Mouse (Mus musculus): Measurements from ENCODE around the gene Hoxa4. TPM values are rescaled to one million over a fixed set of nuclear protein-coding genes. Genes with fewer than 3 reads are reported as not detected.

Hoxa4 gene
- polyA plus RNA-seq, 1 experiment from 2014 or later: not detected

DNA sequence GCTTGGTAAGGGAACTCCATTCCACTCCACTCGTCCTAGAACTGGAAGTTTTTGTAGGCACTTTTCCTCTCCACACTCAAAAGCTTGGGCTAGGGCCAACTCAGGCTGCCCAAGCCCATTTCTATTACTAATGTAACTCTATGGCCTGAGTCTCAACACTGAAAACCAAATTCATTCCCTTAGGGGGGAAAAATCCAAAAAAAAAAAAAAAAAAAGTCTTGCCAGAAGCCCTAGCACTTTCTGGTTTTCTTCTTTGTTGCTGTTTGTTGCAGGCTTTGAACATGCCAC is 29.5 kb downstream of the Hoxa4 start:
- Histone ChIP-seq H3K27ac (replicated peaks) (no peak overlapping the region), H3K4me3 (no peak overlapping the region), H3K4me2 (replicated peaks) (no peak overlapping the region), H3K9ac (replicated peaks) (no peak overlapping the region), H3K27me3 (peaks cover 95% of the 10 kb centered on the region), H3K9me3 (no peaks in the 10 kb centered on the region), H3K36me3 (no peaks in the 10 kb centered on the region), H3K4me1 (peaks cover 14% of the 10 kb centered on the region)
- 7% methylated on average over 1 of the region's 1 CpGs for WGBS
- no peak for ATAC-seq (replicated peaks)

GRCm38 (mm10) chr6:52161336-52162092 is 30.0 kb downstream of the Hoxa4 start:
- Histone ChIP-seq H3K4me1 (peaks cover 14% of the 10 kb centered on the region), H3K4me2 (replicated peaks) (no peak overlapping the region), H3K36me3 (no peaks in the 10 kb centered on the region), H3K9me3 (no peaks in the 10 kb centered on the region), H3K27me3 (peaks cover 95% of the 10 kb centered on the region), H3K9ac (replicated peaks) (no peak overlapping the region), H3K27ac (replicated peaks) (no peak overlapping the region), H3K4me3 (no peak overlapping the region)
- 1% methylated on average over 8 of the region's 8 CpGs for WGBS
- ATAC-seq (replicated peaks): no peak

DNA sequence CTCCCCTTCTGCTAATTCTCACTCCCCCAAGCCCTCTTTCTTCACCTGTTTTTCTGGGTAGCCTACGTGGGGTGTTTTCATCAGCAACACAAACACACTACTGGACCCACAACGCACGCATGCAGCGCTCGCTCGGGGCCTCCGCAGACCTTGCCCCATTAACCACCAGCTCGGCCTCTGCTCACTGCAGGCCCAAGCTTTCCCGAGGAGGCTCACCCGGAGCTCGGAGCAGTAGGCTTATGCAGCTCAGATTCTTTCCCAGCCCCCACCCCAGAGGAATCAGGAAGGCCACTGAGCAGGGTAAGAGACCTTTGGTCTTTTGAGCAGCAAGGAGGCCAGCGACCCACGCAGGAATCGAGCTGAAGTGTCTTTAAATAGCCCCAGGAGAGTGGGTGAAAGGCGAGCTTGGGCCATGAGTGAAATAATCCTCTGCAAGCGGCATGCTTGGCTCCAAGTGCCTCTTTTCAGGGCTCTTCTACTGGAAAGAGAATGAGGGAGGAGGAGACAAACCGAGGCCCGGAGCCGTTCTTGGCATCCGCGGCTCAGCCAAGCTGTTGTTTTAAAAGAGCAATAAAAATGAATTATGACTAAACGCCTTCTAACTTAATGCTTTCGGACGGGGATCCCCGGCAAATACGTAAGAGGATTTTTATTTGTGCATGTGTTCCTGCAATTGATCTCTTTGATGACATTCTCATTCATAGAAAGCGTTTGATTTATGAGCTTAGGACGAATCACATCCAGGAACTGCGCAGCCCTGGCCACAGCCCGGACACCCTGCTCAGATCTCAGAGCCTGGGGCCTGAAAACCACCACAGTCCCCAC is 30.8 kb downstream of the Hoxa4 start:
- Histone ChIP-seq H3K4me1 (peaks cover 14% of the 10 kb centered on the region), H3K27me3 (peaks cover 95% of the 10 kb centered on the region), H3K4me3 (no peak overlapping the region), H3K9me3 (no peaks in the 10 kb centered on the region), H3K27ac (replicated peaks) (no peak overlapping the region), H3K36me3 (no peaks in the 10 kb centered on the region), H3K9ac (replicated peaks) (no peak overlapping the region), H3K4me2 (replicated peaks) (no peak overlapping the region)
- ATAC-seq (replicated peaks): no peak
- WGBS: 1% methylated on average over 30 of the region's 30 CpGs

GRCm38 (mm10) chr6:52159979-52160378 is 31.6 kb downstream of the Hoxa4 start:
- no peak overlapping the region for H3K9ac ChIP-seq (replicated peaks)
- ATAC-seq (replicated peaks): no peak
- no peak overlapping the region for H3K27ac ChIP-seq (replicated peaks)
- 4% methylated on average over 8 of the region's 9 CpGs for WGBS
- H3K36me3 ChIP-seq: no peaks in the 10 kb centered on the region
- H3K4me3 ChIP-seq: no peak overlapping the region
- H3K27me3 ChIP-seq: peaks cover 95% of the 10 kb centered on the region
- H3K4me1 ChIP-seq: peaks cover 14% of the 10 kb centered on the region
- no peaks in the 10 kb centered on the region for H3K9me3 ChIP-seq
- no peak overlapping the region for H3K4me2 ChIP-seq (replicated peaks)

- H3K4me2 ChIP-seq (replicated peaks): peak overlapping the region; percentile 93; the same call in 1 of the 2 replicates
- H3K4me3 ChIP-seq: peak overlapping the region; percentile 46; the same call in 1 of the 2 replicates
- H3K36me3 ChIP-seq: no peaks in the 10 kb centered on the region
- peaks cover 97% of the 10 kb centered on the region for H3K27me3 ChIP-seq
- H3K27ac ChIP-seq (replicated peaks): no peak overlapping the region
- H3K9me3 ChIP-seq: no peaks in the 10 kb centered on the region
- WGBS: 4% methylated on average over 12 of the region's 12 CpGs
- no peak for ATAC-seq (replicated peaks)
- H3K4me1 ChIP-seq: peaks cover 14% of the 10 kb centered on the region
- no peak overlapping the region for H3K9ac ChIP-seq (replicated peaks)
Observed at GRCm38 (mm10) chr6:52159164-52159761, 32.3 kb downstream of the Hoxa4 start.

DNA sequence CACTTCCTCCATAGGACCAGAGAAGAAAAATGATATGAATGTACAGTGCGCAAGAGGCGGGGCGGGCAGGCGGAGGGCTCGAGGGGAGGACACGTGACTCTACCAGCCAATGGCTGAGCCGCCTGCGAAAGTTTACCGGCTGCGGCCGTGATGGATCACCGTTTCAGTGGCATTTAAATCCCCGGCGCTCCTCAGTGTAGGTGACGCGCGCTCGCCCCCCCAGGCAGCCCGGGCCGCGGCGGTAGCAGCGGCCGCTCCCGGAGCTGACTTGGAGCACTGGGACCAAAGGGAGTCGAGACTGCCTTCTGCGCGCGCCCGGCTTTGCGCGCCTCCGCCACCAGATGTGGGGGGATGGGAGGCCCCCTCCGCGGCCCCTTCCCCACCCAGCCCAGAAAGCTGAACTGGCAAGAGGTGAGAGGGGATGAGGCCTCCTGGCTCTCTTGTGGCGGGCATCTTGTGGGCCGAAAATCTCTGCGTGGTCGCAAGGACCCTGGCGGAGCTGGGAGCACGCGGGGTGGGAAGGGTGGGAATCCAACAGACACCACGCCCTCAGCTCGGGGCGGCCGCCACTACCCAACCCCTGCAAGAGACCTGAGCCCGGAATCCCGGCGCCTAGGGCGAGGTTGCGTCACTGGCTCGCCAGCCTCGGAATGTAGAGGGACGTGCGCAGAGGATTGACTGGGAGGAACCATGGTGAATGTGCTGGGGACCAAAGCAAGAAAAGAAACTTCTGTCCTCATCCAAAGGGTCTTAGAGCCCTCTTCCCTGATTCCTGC is 33.1 kb downstream of the Hoxa4 start, which contains the start of gene Hoxa1:
Gene Hoxa1 (minus strand): TSS at position 42 of the 776 bp plus-strand sequence.
- H3K4me1 ChIP-seq: peaks cover 14% of the 10 kb centered on the region
- no peaks in the 10 kb centered on the region for H3K9me3 ChIP-seq
- peak within 1 kb of the TSS; percentile 46 for H3K4me3 ChIP-seq
- WGBS: 0% methylated on average over 48 of the region's 55 CpGs
- H3K27me3 ChIP-seq: peaks cover 97% of the 10 kb centered on the region
- H3K36me3 ChIP-seq: no peaks in the 10 kb centered on the region
- ATAC-seq (replicated peaks): peak; percentile 70
- H3K4me2 ChIP-seq (replicated peaks): peak within 1 kb of the TSS; percentile 93
- 0 out of 2 replicates have a peak within 1 kb of the TSS, but pooled peaks have one; percentile 11 for H3K9ac ChIP-seq (replicated peaks)
- H3K27ac ChIP-seq (replicated peaks): no peak within 1 kb of the TSS

DNA sequence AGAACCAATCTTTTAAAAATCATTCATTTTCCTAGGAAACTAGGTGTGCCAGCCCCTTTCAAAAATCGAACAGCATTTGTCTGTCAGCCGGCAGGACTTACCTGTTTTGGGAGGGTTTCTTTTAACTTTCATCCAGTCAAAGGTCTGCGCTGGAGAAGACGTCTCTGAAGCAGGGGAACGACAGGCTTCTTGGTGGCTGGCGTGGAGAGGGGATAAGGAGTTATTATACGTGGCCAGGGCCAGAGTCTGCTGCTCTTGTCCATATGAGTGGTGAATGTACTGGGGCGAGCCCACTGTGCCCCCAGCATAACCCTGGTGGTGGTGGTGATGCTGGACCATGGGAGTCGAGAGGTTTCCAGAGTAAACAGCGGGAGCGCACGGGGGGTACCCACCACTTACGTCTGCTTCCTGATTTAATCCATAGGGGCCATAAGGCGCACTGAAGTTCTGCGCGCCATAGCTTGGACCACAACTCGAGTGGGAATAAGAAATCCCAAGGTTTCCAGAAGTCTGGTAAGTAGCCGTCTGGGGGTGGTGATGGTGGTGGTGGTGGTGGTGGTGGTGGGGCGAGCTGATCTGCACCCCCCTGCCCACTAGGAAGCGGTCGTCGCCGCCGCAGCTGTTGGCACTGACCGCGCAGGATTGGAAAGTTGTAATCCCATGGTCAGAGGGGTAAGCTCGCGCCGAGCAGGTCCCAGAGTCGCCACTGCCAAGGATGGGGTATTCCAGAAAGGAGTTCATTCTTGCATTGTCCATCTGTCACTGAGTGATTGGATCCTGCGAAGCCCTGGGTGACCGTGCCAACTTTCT is 33.9 kb downstream of the Hoxa4 start:
- H3K27ac ChIP-seq (replicated peaks): no peak overlapping the region
- peak; percentile 29 for ATAC-seq (replicated peaks)
- peaks cover 97% of the 10 kb centered on the region for H3K27me3 ChIP-seq
- H3K4me2 ChIP-seq (replicated peaks): peak overlapping the region; percentile 93
- no peaks in the 10 kb centered on the region for H3K36me3 ChIP-seq
- H3K4me3 ChIP-seq: peak overlapping the region; percentile 46
- no peaks in the 10 kb centered on the region for H3K9me3 ChIP-seq
- peaks cover 14% of the 10 kb centered on the region for H3K4me1 ChIP-seq
- no peak overlapping the region for H3K9ac ChIP-seq (replicated peaks)
- 2% methylated on average over 32 of the region's 32 CpGs for WGBS

DNA sequence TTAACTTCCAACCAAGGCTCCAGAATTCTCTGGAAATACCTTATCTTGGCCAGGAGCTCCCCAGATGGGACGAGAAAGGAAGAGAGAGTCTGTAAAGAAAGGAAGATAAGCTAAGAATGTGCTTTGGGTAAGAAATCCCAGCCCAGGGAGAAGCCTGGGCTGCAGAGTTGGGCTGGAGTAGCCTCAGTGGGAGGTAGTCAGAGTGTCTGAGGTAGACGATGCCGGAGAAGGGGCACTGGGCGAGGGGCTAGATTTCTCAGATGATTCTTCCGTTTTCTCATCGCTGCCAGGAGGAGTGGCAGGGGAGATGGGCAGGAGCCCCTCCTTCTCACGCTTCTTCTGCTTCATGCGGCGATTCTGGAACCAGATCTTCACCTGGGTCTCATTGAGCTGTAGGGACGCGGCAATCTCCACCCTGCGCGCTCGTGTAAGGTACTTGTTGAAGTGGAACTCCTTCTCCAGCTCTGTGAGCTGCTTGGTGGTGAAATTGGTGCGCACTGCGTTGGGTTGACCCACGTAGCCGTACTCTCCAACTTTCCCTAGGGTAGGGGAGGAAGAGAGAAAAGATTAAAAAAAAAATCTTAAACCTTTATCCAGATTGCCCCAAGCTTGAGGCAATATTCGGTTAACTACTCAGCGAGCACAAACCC is 34.9 kb downstream of the Hoxa4 start:
- no peak overlapping the region for H3K9ac ChIP-seq (replicated peaks)
- no peaks in the 10 kb centered on the region for H3K9me3 ChIP-seq
- peaks cover 14% of the 10 kb centered on the region for H3K4me1 ChIP-seq
- no peak overlapping the region for H3K4me2 ChIP-seq (replicated peaks)
- no peak overlapping the region for H3K4me3 ChIP-seq
- no peak overlapping the region for H3K27ac ChIP-seq (replicated peaks)
- 1% methylated on average over 20 of the region's 20 CpGs for WGBS
- ATAC-seq (replicated peaks): no peak
- peaks cover 97% of the 10 kb centered on the region for H3K27me3 ChIP-seq
- no peaks in the 10 kb centered on the region for H3K36me3 ChIP-seq

- Histone ChIP-seq H3K36me3 (no peaks in the 10 kb centered on the region), H3K4me2 (replicated peaks) (no peak overlapping the region), H3K4me3 (no peak overlapping the region), H3K27me3 (peaks cover 98% of the 10 kb centered on the region), H3K27ac (replicated peaks) (no peak overlapping the region), H3K9ac (replicated peaks) (no peak overlapping the region), H3K4me1 (peaks cover 14% of the 10 kb centered on the region), H3K9me3 (no peaks in the 10 kb centered on the region)
- 40% methylated on average over 3 of the region's 3 CpGs for WGBS
- no peak for ATAC-seq (replicated peaks)
Observed at GRCm38 (mm10) chr6:52155471-52155870, 36.1 kb downstream of the Hoxa4 start.

DNA sequence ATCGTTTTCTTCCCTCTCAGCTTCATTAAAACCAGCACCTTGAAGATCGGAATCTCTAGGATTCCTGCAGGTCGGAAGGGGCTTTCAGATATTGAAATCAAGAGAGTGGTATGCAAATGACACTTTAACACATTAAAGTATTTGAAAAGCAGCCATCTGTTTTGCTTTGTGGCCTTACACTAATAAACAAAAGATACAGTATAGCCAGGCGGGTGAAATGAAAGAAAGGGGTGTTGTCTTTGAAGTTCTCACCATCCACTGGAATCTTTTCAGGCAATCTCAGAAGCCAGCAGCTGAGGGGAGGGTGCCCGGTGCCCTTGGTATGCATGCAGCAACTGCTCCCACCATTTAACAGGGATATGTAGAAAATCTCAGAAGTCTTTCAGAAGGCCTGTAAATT is 37.5 kb downstream of the Hoxa4 start:
- H3K27me3 ChIP-seq: peaks cover 98% of the 10 kb centered on the region
- no peak overlapping the region for H3K4me2 ChIP-seq (replicated peaks)
- no peak overlapping the region for H3K4me3 ChIP-seq
- no peak overlapping the region for H3K27ac ChIP-seq (replicated peaks)
- H3K9ac ChIP-seq (replicated peaks): no peak overlapping the region
- 1% methylated on average over 5 of the region's 5 CpGs for WGBS
- no peak for ATAC-seq (replicated peaks)
- H3K36me3 ChIP-seq: no peaks in the 10 kb centered on the region
- H3K4me1 ChIP-seq: peaks cover 13% of the 10 kb centered on the region
- H3K9me3 ChIP-seq: no peaks in the 10 kb centered on the region

DNA sequence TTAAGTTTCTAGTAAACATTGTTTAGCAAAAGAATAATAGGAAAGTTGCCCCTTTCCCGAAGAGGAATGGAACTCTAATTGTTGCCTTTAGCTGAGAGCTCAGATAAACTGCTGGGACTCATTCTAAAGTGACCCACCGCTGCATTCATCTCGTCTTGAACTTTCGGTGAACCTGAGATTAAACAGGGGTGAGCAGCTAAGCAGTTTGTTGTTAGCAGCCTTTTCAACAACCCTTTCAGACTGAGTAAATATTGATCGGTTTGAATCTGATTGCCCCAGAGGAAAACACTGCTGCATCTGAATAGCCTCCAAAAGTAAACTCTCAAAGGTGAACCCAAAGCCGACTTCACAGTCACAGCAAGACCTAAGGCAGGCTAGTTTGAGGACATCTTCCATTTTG is 38.3 kb downstream of the Hoxa4 start:
- WGBS: 0% methylated on average over 6 of the region's 6 CpGs
- Histone ChIP-seq H3K9ac (replicated peaks) (no peak overlapping the region), H3K27ac (replicated peaks) (no peak overlapping the region), H3K9me3 (no peaks in the 10 kb centered on the region), H3K27me3 (peaks cover 96% of the 10 kb centered on the region), H3K4me3 (no peak overlapping the region), H3K4me2 (replicated peaks) (no peak overlapping the region), H3K4me1 (peaks cover 5% of the 10 kb centered on the region), H3K36me3 (no peaks in the 10 kb centered on the region)
- no peak for ATAC-seq (replicated peaks)
